ENCODE assay signal across 28 mouse cellular contexts in genomic region chr9:37129046-37129445, GRCm38 (mm10). TPM values are rescaled to one million over a fixed set of nuclear protein-coding genes. Genes with fewer than 3 reads are reported as not detected.
"Had no signal": no experiment of that assay in that cellular context is flagged by ENCODE, and none has a peak within 500 bp of the region (broad histone marks: within the 10 kb centered on the region; RNA-seq: fewer than 3 reads in every experiment).

No protein-coding gene starts in this region.

- ATAC-seq: hindbrain, embryonic 16.5 days; inflammation-experienced regulatory T-cells, adult 6 months; intestine, embryonic 15.5 days; intestine, postnatal 0 days; liver, embryonic 12.5 days had no signal

- H3K36me3 ChIP-seq: heart, embryonic 13.5 days; heart, embryonic 15.5 days; hindbrain, embryonic 12.5 days; intestine, embryonic 15.5 days; limb, embryonic 13.5 days; limb, embryonic 15.5 days; liver, embryonic 12.5 days had no signal

- H3K9me3 ChIP-seq: heart, embryonic 13.5 days; heart, embryonic 15.5 days; intestine, embryonic 15.5 days; limb, embryonic 13.5 days; limb, embryonic 15.5 days; liver, embryonic 12.5 days had no signal

- H3K4me2 ChIP-seq: heart, embryonic 11.5 days; heart, embryonic 13.5 days; heart, embryonic 15.5 days; hindbrain, embryonic 12.5 days; hindbrain, embryonic 14.5 days; intestine, embryonic 15.5 days; limb, embryonic 13.5 days; limb, embryonic 15.5 days; liver, embryonic 12.5 days had no signal

- DNase-seq: gastrocnemius, adult 2 months; gastrocnemius, postnatal 10 days; gastrocnemius, postnatal 25 days; heart, adult 2 months; heart, postnatal 14 days; heart, postnatal 4 days; kidney, adult 18-20 months; kidney, adult 8-10 months; kidney, postnatal 10 days; kidney, postnatal 25 days; kidney, postnatal 4 days; left cerebral cortex, postnatal 4 days had no signal

- H3K9ac ChIP-seq: heart, embryonic 13.5 days; heart, embryonic 15.5 days; hindbrain, embryonic 12.5 days; hindbrain, embryonic 14.5 days; intestine, embryonic 15.5 days; limb, embryonic 13.5 days; limb, embryonic 15.5 days; liver, embryonic 12.5 days; liver, embryonic 14.5 days had no signal

- H3K27ac ChIP-seq: gastrocnemius, adult 2 months; heart, adult 2 months; heart, embryonic 13.5 days; heart, embryonic 15.5 days; hindbrain, embryonic 10.5 days; hindbrain, embryonic 12.5 days; hindbrain, embryonic 14.5 days; intestine, embryonic 15.5 days; layer of hippocampus, adult 2 months; left cerebral cortex, adult 2 months; limb, embryonic 13.5 days; limb, embryonic 15.5 days; liver, embryonic 12.5 days; liver, embryonic 14.5 days had no signal

- H3K4me3 ChIP-seq: gastrocnemius, adult 2 months; heart, adult 2 months; heart, embryonic 13.5 days; heart, embryonic 15.5 days; hindbrain, embryonic 10.5 days; hindbrain, embryonic 12.5 days; intestine, embryonic 15.5 days; layer of hippocampus, adult 2 months; left cerebral cortex, adult 2 months; limb, embryonic 13.5 days; limb, embryonic 15.5 days; liver, embryonic 12.5 days had no signal

- H3K27me3 ChIP-seq: heart, embryonic 13.5 days; heart, embryonic 15.5 days; hindbrain, embryonic 12.5 days; intestine, embryonic 15.5 days; liver, embryonic 12.5 days had no signal

- H3K4me1 ChIP-seq: heart, embryonic 13.5 days; heart, embryonic 15.5 days; intestine, embryonic 15.5 days; limb, embryonic 15.5 days; liver, embryonic 12.5 days had no signal

RNA-seq across cellular contexts. Expression of gene Pknox2, which starts 18.2 kb away (rescaled TPM):
- polyA plus RNA-seq: inflammation-experienced regulatory T-cells, adult 6 months had no signal
